Mouse (Mus musculus) liver, embryonic 13.5 days (tissue): ENCODE results near the gene Gm34653. TPM values are rescaled to one million over a fixed set of nuclear protein-coding genes. Genes with fewer than 3 reads are reported as not detected.

Source experiments
- polyA plus RNA-seq: library from polyadenylated mRNA; unstranded; fragments of >200 nt; fragmentation: Nextera tagmentation; extraction: Ambion mirVana; gene quantifications from 2 replicates; pipeline ENCODE4 v1.2.1, GENCODE M21; 2015

The Gm34653 gene
- polyA plus RNA-seq, 1 experiment from 2014 or later = 0.08 TPM

Other genes starting within 250 kb of the Gm34653 start
- 75.0 and 86.9 TPM in 2 replicates for gene Gapvd1, start 77.8 kb upstream of the Gm34653 start, polyA plus RNA-seq
- gene Hspa5, start 61.0 kb upstream of the Gm34653 start, polyA plus RNA-seq = 533 and 680 TPM in 2 replicates
- gene Rabepk, start 33.1 kb upstream of the Gm34653 start, polyA plus RNA-seq = 30.6 and 31.1 TPM in 2 replicates
- 57.7 and 61.5 TPM in 2 replicates for gene Fbxw2, start 6.7 kb upstream of the Gm34653 start, polyA plus RNA-seq
- gene Cutal, start 41.4 kb downstream of the Gm34653 start, polyA plus RNA-seq = 3.4 and 4.4 TPM in 2 replicates
- gene Psmd5, start 42.0 kb downstream of the Gm34653 start, polyA plus RNA-seq = 93.6 and 106 TPM in 2 replicates
- 2.3 and 3.0 TPM in 2 replicates for gene Phf19, start 81.0 kb downstream of the Gm34653 start, polyA plus RNA-seq
- gene Traf1, start 128.8 kb downstream of the Gm34653 start, polyA plus RNA-seq = 0.14 and 0.15 TPM in 2 replicates
- gene Hc, start 228.4 kb downstream of the Gm34653 start, polyA plus RNA-seq = 17.8 and 26.3 TPM in 2 replicates